ENCODE assay signal across 9 mouse cellular contexts in the genomic region with DNA sequence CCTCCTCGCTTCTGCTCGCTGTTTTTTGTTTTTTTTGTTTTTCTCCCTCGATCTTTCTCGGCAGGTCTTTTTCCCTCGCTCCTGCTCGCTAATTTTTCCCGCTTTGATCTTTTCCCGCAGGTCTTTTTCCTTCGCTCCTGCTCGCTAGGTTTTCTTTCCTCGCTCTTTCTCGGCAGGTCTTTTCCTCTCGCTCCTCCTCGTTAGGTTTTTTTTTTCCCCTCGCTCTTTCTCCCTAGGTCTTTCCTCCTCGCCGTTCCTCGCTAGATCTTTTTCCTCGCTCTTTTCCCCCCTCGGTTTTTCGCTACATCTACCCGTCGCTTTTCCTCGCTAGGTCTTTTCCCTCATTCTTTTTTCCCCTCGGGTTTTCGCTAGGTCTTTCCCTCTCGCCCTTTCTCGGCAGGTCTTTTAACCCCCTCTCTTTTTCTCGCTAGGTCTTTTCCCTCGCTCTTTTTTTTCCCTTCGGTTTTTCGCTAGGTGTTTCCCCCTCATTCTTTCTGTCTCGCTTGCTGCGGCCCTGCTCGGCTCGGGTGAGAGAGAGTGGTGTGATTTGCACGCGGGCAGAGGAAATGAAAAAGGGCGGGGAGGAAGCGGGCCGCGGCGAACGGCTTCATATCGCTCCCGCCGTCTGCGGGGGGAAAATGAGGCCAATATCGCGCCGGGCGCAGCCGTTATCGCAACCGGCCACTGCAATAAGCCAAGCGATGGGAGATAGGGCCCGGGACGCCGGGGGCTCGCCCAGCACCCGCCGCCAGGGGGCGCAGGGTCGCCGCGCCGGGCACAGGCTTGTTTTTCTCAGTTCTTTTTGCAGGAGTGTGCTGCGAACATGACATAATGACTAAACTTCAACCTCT. TPM values are rescaled to one million over a fixed set of nuclear protein-coding genes. Genes with fewer than 3 reads are reported as not detected.
DNase-seq lines count a peak whose midpoint lies in the region; ATAC-seq and TF ChIP-seq lines count a peak whose summit lies in the region.
"Had no signal": no experiment of that assay in that cellular context is flagged by ENCODE, and none has a peak within 500 bp of the region (broad histone marks: within the 10 kb centered on the region; RNA-seq: fewer than 3 reads in every experiment).

No protein-coding gene starts in this region.

- H3K36me3 ChIP-seq in liver, embryonic 12.5 days, result no peaks in the 10 kb centered on the region
- H3K36me3 ChIP-seq in stomach, embryonic 14.5 days (ENCODE audit: control insufficient read depth, insufficient read depth, low read length), result no peaks in the 10 kb centered on the region

- H3K9me3 ChIP-seq in liver, embryonic 12.5 days (replicated peaks), result no peaks in the 10 kb centered on the region
- H3K9me3 ChIP-seq in stomach, embryonic 14.5 days (ENCODE audit: control insufficient read depth, low read depth, low read length), result no peaks in the 10 kb centered on the region

- H3K27me3 ChIP-seq in liver, embryonic 12.5 days (replicated peaks), result peaks cover 73% of the 10 kb centered on the region
- H3K27me3 ChIP-seq in stomach, embryonic 14.5 days (ENCODE audit: control insufficient read depth, insufficient read depth, low read length), result peaks cover 9% of the 10 kb centered on the region

- H3K9ac ChIP-seq in liver, embryonic 12.5 days, result peak overlapping the region; percentile 44; the same call in 1 of the 2 replicates
- 0 out of 2 replicates have a peak overlapping the region, but pooled peaks have one; percentile 2 for H3K9ac ChIP-seq in stomach, embryonic 14.5 days (replicated peaks; ENCODE audit: low read depth, low read length)

- under 1% methylated on average over 68 of the region's 68 CpGs for WGBS in liver, embryonic 12.5 days (ENCODE audit: insufficient replicate concordance)
- 1% methylated on average over 68 of the region's 68 CpGs for WGBS in stomach, embryonic 14.5 days

- peaks cover 35% of the 10 kb centered on the region for H3K4me1 ChIP-seq in liver, embryonic 12.5 days
- H3K4me1 ChIP-seq in stomach, embryonic 14.5 days (ENCODE audit: control insufficient read depth, insufficient read depth, low read length), result no peaks in the 10 kb centered on the region

- no peak overlapping the region for H3K27ac ChIP-seq in layer of hippocampus, adult 2 months
- H3K27ac ChIP-seq in liver, embryonic 12.5 days, result no peak overlapping the region
- no peak overlapping the region for H3K27ac ChIP-seq in stomach, embryonic 14.5 days (ENCODE audit: low read length)

- TF ChIP-seq CTCF in layer of hippocampus, adult 2 months (conservative IDR thresholded peaks at IDR 0.05), result peak; percentile 93

- peak; percentile 83 for ATAC-seq in granulocyte monocyte progenitor cell, adult 5-6 weeks (replicated peaks; ENCODE audit: poor library complexity, severe bottlenecking)
- ATAC-seq in liver, embryonic 12.5 days, result peak; percentile 78
- peak; percentile 40; the same call in 1 of the 2 replicates for ATAC-seq in monocyte, adult 5-6 weeks (replicated peaks; ENCODE audit: insufficient number of reproducible peaks, low FRiP score, low TSS enrichment, poor library complexity, severe bottlenecking)
- no peak for ATAC-seq in stomach, embryonic 14.5 days (ENCODE audit: insufficient number of reproducible peaks, insufficient read depth, low FRiP score, low read depth)

- peak in 1 of 2 experiments; percentile 55 for DNase-seq in layer of hippocampus, adult 2 months (ENCODE audit: low spot score in 2 of 2)
- DNase-seq in layer of hippocampus, adult 9-10 months (ENCODE audit: low spot score), result no peak
- peak; percentile 69 for DNase-seq in embryo, embryonic 11.5 days (ENCODE audit: low read depth, low spot score)
- DNase-seq in kidney, adult 11 months, result peak; percentile 51

- H3K4me2 ChIP-seq in liver, embryonic 12.5 days, result peak overlapping the region; percentile 68
- peak overlapping the region; percentile 76 for H3K4me2 ChIP-seq in stomach, embryonic 14.5 days (replicated peaks; ENCODE audit: low read depth, low read length)

- H3K4me3 ChIP-seq in layer of hippocampus, adult 2 months, result peak overlapping the region; percentile 28; the same call in 1 of the 2 replicates
- peak overlapping the region; percentile 45 for H3K4me3 ChIP-seq in liver, embryonic 12.5 days
- peak overlapping the region; percentile 35 for H3K4me3 ChIP-seq in stomach, embryonic 14.5 days (ENCODE audit: low read depth, low read length)

RNA-seq across cellular contexts. Expression of gene Ankrd60, which starts 8.2 kb away (rescaled TPM):
- total RNA-seq in layer of hippocampus, adult 2 months (2021), result not detected
- not detected in 2 replicates for total RNA-seq in granulocyte monocyte progenitor cell, adult 5-6 weeks (2014; fragmentation: Nextera tagmentation)
- total RNA-seq in granulocyte monocyte progenitor cell, adult 5-6 weeks (2017), result not detected in 2 replicates
- not detected in 2 replicates for polyA plus RNA-seq in liver, embryonic 12.5 days (2016; fragmentation: Nextera tagmentation; extraction: Ambion mirVana)
- total RNA-seq in monocyte, adult 5-6 weeks (2017), result not detected in 3 replicates
- polyA plus RNA-seq in stomach, embryonic 14.5 days (2014; fragmentation: Nextera tagmentation; extraction: Ambion mirVana), result not detected in 2 replicates
- total RNA-seq: MEL had no signal
